Mouse (Mus musculus) hindbrain, embryonic 14.5 days (tissue): ENCODE results near the gene Phf14. TPM values are rescaled to one million over a fixed set of nuclear protein-coding genes. Genes with fewer than 3 reads are reported as not detected.

Source experiments
- ATAC-seq: fragments of 200-750 bp; cut with Nextera tagmentation; 2 replicates; pipeline ENCODE4 v1.8.0; 2017; ENCODE audit warnings: moderate number of reproducible peaks, mild to moderate bottlenecking, moderate TSS enrichment, moderate library complexity; ENCODE audit not compliant: low FRiP score
- DNase-seq: peaks from one replicate; pipeline ENCODE4 v3.0.0-alpha.2; 2015; ENCODE audit warnings: low spot score
- H3K27ac ChIP-seq: fragments of 300-500 bp; sonication (generic); 2 replicates; pipeline ENCODE4 v1.5.1; 2014; ENCODE audit warnings: mild to moderate bottlenecking, moderate library complexity
- H3K27me3 ChIP-seq: fragments of 300-500 bp; sonication (generic); 2 replicates; pipeline ENCODE4 v1.6.1; 2014; ENCODE audit warnings: mild to moderate bottlenecking, low read length, mixed read lengths; ENCODE audit not compliant: control insufficient read depth, insufficient read depth
- H3K36me3 ChIP-seq: fragments of 300-500 bp; sonication (generic); replicated peaks from 2 replicates; pipeline ENCODE4 v1.6.1; 2014; ENCODE audit not compliant: control insufficient read depth, insufficient read depth
- H3K4me1 ChIP-seq: fragments of 300-500 bp; sonication (generic); replicated peaks from 2 replicates; pipeline ENCODE4 v1.6.1; 2014; ENCODE audit warnings: antibody characterized with exemption, low read length, mixed read lengths; ENCODE audit not compliant: control insufficient read depth, insufficient read depth
- H3K4me2 ChIP-seq: fragments of 300-500 bp; sonication (generic); replicated peaks from 2 replicates; pipeline ENCODE4 v1.6.1; 2014; ENCODE audit warnings: mild to moderate bottlenecking, moderate library complexity
- H3K4me3 ChIP-seq: fragments of 300-500 bp; sonication (generic); replicated peaks from 2 replicates; pipeline ENCODE4 v1.5.1; 2014; ENCODE audit warnings: mild to moderate bottlenecking, low read length
- H3K9ac ChIP-seq: fragments of 300-500 bp; sonication (generic); 2 replicates; pipeline ENCODE4 v1.6.1; 2014
- H3K9me3 ChIP-seq: fragments of 300-500 bp; sonication (generic); 2 replicates; pipeline ENCODE4 v1.6.1; 2016; ENCODE audit warnings: low read length; ENCODE audit not compliant: control insufficient read depth
- WGBS: fragments of 180-500 bp; shearing (Covaris S2); extraction: QIAGEN DNeasy Blood & Tissue Kit; methylation state at CpG from one replicate; pipeline ENCODE4 v1.1.7; 2014; 5-methylcytosine and 5-hydroxymethylcytosine counted together
- polyA plus RNA-seq: library from polyadenylated mRNA; unstranded; fragments of >200 nt; fragmentation: Nextera tagmentation; extraction: Ambion mirVana; gene quantifications from 2 replicates; pipeline ENCODE4 v1.2.1, GENCODE M21; 2014

Phf14 gene
- polyA plus RNA-seq, 1 experiment from 2014 or later = 108 TPM

GRCm38 (mm10) chr6:11940895-11941294, 33.3 kb downstream of the Phf14 start:
- H3K4me3 ChIP-seq = no peak overlapping the region
- no peak overlapping the region for H3K27ac ChIP-seq
- ATAC-seq (no peak), DNase-seq (no peak)
- no peak overlapping the region for H3K9ac ChIP-seq
- no peaks in the 10 kb centered on the region for H3K4me1 ChIP-seq
- H3K27me3 ChIP-seq = no peaks in the 10 kb centered on the region
- no peak overlapping the region for H3K4me2 ChIP-seq
- no peaks in the 10 kb centered on the region for H3K9me3 ChIP-seq
- peaks cover 33% of the 10 kb centered on the region for H3K36me3 ChIP-seq

GRCm38 (mm10) chr6:11942089-11942488, 34.5 kb downstream of the Phf14 start:
- Histone ChIP-seq H3K4me3 (no peak overlapping the region), H3K4me1 (no peaks in the 10 kb centered on the region), H3K9ac (no peak overlapping the region), H3K4me2 (no peak overlapping the region), H3K27ac (no peak overlapping the region), H3K36me3 (peaks cover 38% of the 10 kb centered on the region), H3K27me3 (no peaks in the 10 kb centered on the region), H3K9me3 (no peaks in the 10 kb centered on the region)
- WGBS = 90% methylated on average over 4 of the region's 4 CpGs
- DNase-seq = no peak
- ATAC-seq = no peak

- Histone ChIP-seq H3K27ac (no peak overlapping the region), H3K4me2 (no peak overlapping the region), H3K27me3 (no peaks in the 10 kb centered on the region), H3K4me1 (0 out of 2 replicates have a peak, but pooled peaks cover 2% of the 10 kb centered on the region), H3K36me3 (peaks cover 21% of the 10 kb centered on the region), H3K9ac (no peak overlapping the region), H3K4me3 (no peak overlapping the region), H3K9me3 (no peaks in the 10 kb centered on the region)
- 80% methylated on average over 1 of the region's 1 CpGs for WGBS
- DNase-seq = no peak
- ATAC-seq = no peak
Measured at GRCm38 (mm10) chr6:11948100-11948499, 40.5 kb downstream of the Phf14 start.

GRCm38 (mm10) chr6:11960172-11960571, 52.6 kb downstream of the Phf14 start:
- WGBS = 91% methylated on average over 7 of the region's 7 CpGs
- Histone ChIP-seq H3K9me3 (no peaks in the 10 kb centered on the region), H3K36me3 (peaks cover 15% of the 10 kb centered on the region), H3K9ac (no peak overlapping the region), H3K4me2 (no peak overlapping the region), H3K4me1 (no peaks in the 10 kb centered on the region), H3K27ac (no peak overlapping the region), H3K27me3 (no peaks in the 10 kb centered on the region), H3K4me3 (no peak overlapping the region)
- no peak for DNase-seq
- no peak for ATAC-seq

- Histone ChIP-seq H3K27ac (no peak overlapping the region), H3K9me3 (no peaks in the 10 kb centered on the region), H3K4me3 (no peak overlapping the region), H3K4me1 (no peaks in the 10 kb centered on the region), H3K27me3 (no peaks in the 10 kb centered on the region), H3K36me3 (peaks cover 51% of the 10 kb centered on the region), H3K4me2 (no peak overlapping the region), H3K9ac (no peak overlapping the region)
- ATAC-seq = no peak
- WGBS = 100% methylated on average over 1 of the region's 1 CpGs
- DNase-seq = no peak
Measured at GRCm38 (mm10) chr6:11993782-11994181, 86.2 kb downstream of the Phf14 start.

- no peaks in the 10 kb centered on the region for H3K27me3 ChIP-seq
- DNase-seq (no peak), ATAC-seq (no peak)
- peaks cover 57% of the 10 kb centered on the region for H3K36me3 ChIP-seq
- H3K27ac ChIP-seq = no peak overlapping the region
- no peak overlapping the region for H3K4me2 ChIP-seq
- no peak overlapping the region for H3K4me3 ChIP-seq
- H3K9me3 ChIP-seq = no peaks in the 10 kb centered on the region
- no peaks in the 10 kb centered on the region for H3K4me1 ChIP-seq
- H3K9ac ChIP-seq = no peak overlapping the region
- 86% methylated on average over 4 of the region's 4 CpGs for WGBS
Measured at GRCm38 (mm10) chr6:11998576-11998975, 91.0 kb downstream of the Phf14 start.

- H3K27me3 ChIP-seq = no peaks in the 10 kb centered on the region
- H3K4me3 ChIP-seq = no peak overlapping the region
- no peak overlapping the region for H3K9ac ChIP-seq
- 88% methylated on average over 1 of the region's 1 CpGs for WGBS
- H3K4me2 ChIP-seq = no peak overlapping the region
- H3K27ac ChIP-seq = no peak overlapping the region
- H3K36me3 ChIP-seq = peaks cover 50% of the 10 kb centered on the region
- no peaks in the 10 kb centered on the region for H3K9me3 ChIP-seq
- ATAC-seq (no peak), DNase-seq (no peak)
- H3K4me1 ChIP-seq = no peaks in the 10 kb centered on the region
Measured at GRCm38 (mm10) chr6:11999506-11999905, 91.9 kb downstream of the Phf14 start.

GRCm38 (mm10) chr6:12005455-12005854, 97.8 kb downstream of the Phf14 start:
- no peak overlapping the region for H3K4me2 ChIP-seq
- no peak overlapping the region for H3K4me3 ChIP-seq
- DNase-seq = no peak
- no peak for ATAC-seq
- H3K27ac ChIP-seq = no peak overlapping the region
- 90% methylated on average over 4 of the region's 4 CpGs for WGBS
- H3K27me3 ChIP-seq = no peaks in the 10 kb centered on the region
- H3K4me1 ChIP-seq = no peaks in the 10 kb centered on the region
- no peaks in the 10 kb centered on the region for H3K9me3 ChIP-seq
- H3K9ac ChIP-seq = no peak overlapping the region
- peaks cover 26% of the 10 kb centered on the region for H3K36me3 ChIP-seq

GRCm38 (mm10) chr6:12006001-12006400, 98.4 kb downstream of the Phf14 start:
- Histone ChIP-seq H3K36me3 (peaks cover 26% of the 10 kb centered on the region), H3K9me3 (no peaks in the 10 kb centered on the region), H3K4me3 (no peak overlapping the region), H3K27me3 (no peaks in the 10 kb centered on the region), H3K9ac (no peak overlapping the region), H3K4me1 (no peaks in the 10 kb centered on the region), H3K4me2 (no peak overlapping the region), H3K27ac (no peak overlapping the region)
- DNase-seq = no peak
- 100% methylated on average over 1 of the region's 1 CpGs for WGBS
- ATAC-seq = no peak

GRCm38 (mm10) chr6:12012103-12012502, 104.5 kb downstream of the Phf14 start:
- Histone ChIP-seq H3K27ac (no peak overlapping the region), H3K4me1 (no peaks in the 10 kb centered on the region; the same call in 1 of the 2 replicates), H3K36me3 (peaks cover 7% of the 10 kb centered on the region; the same call in 1 of the 2 replicates), H3K4me2 (no peak overlapping the region), H3K9me3 (no peaks in the 10 kb centered on the region), H3K4me3 (no peak overlapping the region), H3K9ac (no peak overlapping the region), H3K27me3 (no peaks in the 10 kb centered on the region)
- DNase-seq (no peak), ATAC-seq (no peak)
- WGBS = 93% methylated on average over 5 of the region's 5 CpGs
